Mouse (Mus musculus): ENCODE measurements around the gene Cul7.

GRCm38 (mm10) chr17:46685913-46686312 lies 35.8 kb downstream of the Cul7 start:
- no peak for TF ChIP-seq CTCF (IDR thresholded peaks at IDR 0.05; ENCODE audit: low read depth)
- TF ChIP-seq EP300 (IDR thresholded peaks at IDR 0.05; ENCODE audit: low read depth): no peak

Data from heart, postnatal 0 days (tissue).